Mouse (Mus musculus) CH12.LX (cell line): ENCODE results near the gene Gm20388.

Experiments used
- CTCF ChIP-seq, 2 experiments: IDR thresholded peaks in 1 of 2; conservative IDR thresholded peaks in 1 of 2; 2 replicates each; pipeline ENCODE4 v1.5.1; 2011 to 2012; ENCODE audit warnings: low read depth in 2 of 2, low read length in 2 of 2, improper control_type of control experiment in 1 of 2, inconsistent platforms in 1 of 2, mild to moderate bottlenecking in 1 of 2, moderate library complexity in 1 of 2
- JUND ChIP-seq: conservative IDR thresholded peaks from 2 replicates; pipeline ENCODE4 v1.6.1; 2011; ENCODE audit warnings: low read depth, low read length, improper control_type of control experiment
- MAFK ChIP-seq: IDR thresholded peaks from 2 replicates; pipeline ENCODE4 v1.6.1; 2011; ENCODE audit warnings: low read length, improper control_type of control experiment; ENCODE audit not compliant: insufficient replicate concordance
- POLR2A ChIP-seq: IDR thresholded peaks from 2 replicates; pipeline ENCODE4 v1.6.1; 2011; ENCODE audit warnings: low read depth, mild to moderate bottlenecking, improper control_type of control experiment, low read length
- ZMIZ1 ChIP-seq: IDR thresholded peaks from 2 replicates; pipeline ENCODE4 v1.6.1; 2012; ENCODE audit warnings: low read depth, mild to moderate bottlenecking, inconsistent platforms, low read length, improper control_type of control experiment

DNA sequence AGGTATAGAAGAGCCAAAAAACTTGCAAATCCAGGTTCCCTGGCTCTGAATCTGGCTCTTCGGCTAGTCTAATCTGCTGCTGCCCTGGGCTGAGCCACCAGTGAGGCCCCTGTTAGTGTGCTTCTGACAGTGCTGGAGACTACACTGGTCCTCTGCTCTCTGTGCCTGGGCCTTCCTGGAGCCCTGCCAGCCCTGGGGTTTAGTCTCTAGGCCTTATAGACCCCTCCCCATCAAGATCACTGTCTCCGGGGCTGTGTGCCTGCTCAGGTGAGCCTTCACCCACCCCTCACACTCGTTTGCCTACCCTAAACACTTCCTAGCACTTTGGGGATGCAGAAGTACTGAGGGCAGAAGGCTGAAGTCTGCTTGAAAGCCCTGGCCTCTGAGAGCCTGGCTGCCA lies 208.8 kb downstream of the Gm20388 start:
- no peak for TF ChIP-seq MAFK
- TF ChIP-seq POLR2A = no peak
- TF ChIP-seq CTCF (conservative IDR thresholded peaks at IDR 0.05 in 1 of 2, IDR thresholded peaks at IDR 0.05 in 1 of 2; ENCODE audit: low read depth in 2 of 2, low read length in 2 of 2) = no peak
- TF ChIP-seq JUND = no peak
- no peak for TF ChIP-seq ZMIZ1
